Mouse (Mus musculus): ENCODE data around the gene Shc1. TPM values are rescaled to one million over a fixed set of nuclear protein-coding genes. Genes with fewer than 3 reads are reported as not detected.

Shc1 gene
- total RNA-seq, 2 experiments from 2014 or later = 12.6 to 14.5 TPM

DNA sequence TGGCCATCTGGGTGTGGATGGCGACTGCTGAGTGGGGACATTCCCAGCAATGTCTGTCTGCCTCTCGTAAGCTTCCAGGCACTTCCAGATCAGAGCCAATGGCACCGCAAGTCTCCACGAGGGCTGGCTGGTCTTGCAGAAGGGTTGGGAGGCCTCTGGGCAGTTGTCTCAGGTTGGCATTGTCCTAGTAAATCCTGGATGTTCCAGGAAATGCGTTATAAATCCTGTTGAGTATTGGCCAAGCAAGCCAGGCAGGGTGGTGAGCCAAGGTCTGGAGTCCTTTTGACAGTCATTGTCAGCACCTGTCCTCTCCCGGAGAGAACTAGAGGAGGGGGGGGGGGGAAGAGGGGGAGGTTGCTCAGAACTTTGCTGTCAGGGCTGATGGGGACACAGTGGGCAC, 60.8 kb downstream of the Shc1 start:
- intact Hi-C loops (cut with DNase I) = no loop called here
- no peak for DNase-seq (ENCODE audit: low spot score in 2 of 2)

Other genes with a start within 250 kb of the Shc1 start
- 10 to 100 TPM; 77.0 to 79.2 TPM for gene Scamp3, start 241.0 kb upstream of the Shc1 start, total RNA-seq (2021)
- 10 to 100 TPM; 73.5 to 77.2 TPM for gene Fam189b, start 235.3 kb upstream of the Shc1 start, total RNA-seq (2021)
- 10 to 100 TPM; 63.4 to 66.7 TPM for gene Gba, start 215.5 kb upstream of the Shc1 start, total RNA-seq (2021)
- 10 to 100 TPM; 23.5 to 27.0 TPM for gene Thbs3, start 203.3 kb upstream of the Shc1 start, total RNA-seq (2021)
- 100 to 1,000 TPM in 1 of 2 experiments, 10 to 100 TPM in 1; 96.9 to 107 TPM for gene Mtx1, start 191.4 kb upstream of the Shc1 start, total RNA-seq (2021)
- gene Muc1, start 189.4 kb upstream of the Shc1 start, total RNA-seq (2021) = 1 to 10 TPM in 1 of 2 experiments, under 1 TPM in 1; 0.42 to 1.0 TPM
- 10 to 100 TPM; 74.5 to 86.3 TPM for gene Krtcap2, start 172.5 kb upstream of the Shc1 start, total RNA-seq (2021)
- 100 to 1,000 TPM; 102 to 105 TPM for gene Trim46, start 172.1 kb upstream of the Shc1 start, total RNA-seq (2021)
- 10 to 100 TPM; 50.8 to 53.0 TPM for gene Dpm3, start 159.1 kb upstream of the Shc1 start, total RNA-seq (2021)
- gene Slc50a1, start 147.9 kb upstream of the Shc1 start, total RNA-seq (2021) = 10 to 100 TPM; 25.7 to 30.5 TPM
- 1 to 10 TPM; 4.0 to 5.9 TPM for gene Efna1, start 137.3 kb upstream of the Shc1 start, total RNA-seq (2021)
- gene Efna3, start 95.5 kb upstream of the Shc1 start, total RNA-seq (2021) = 10 to 100 TPM; 48.5 to 49.6 TPM
- under 1 TPM; 0.29 to 0.61 TPM for gene Efna4, start 80.4 kb upstream of the Shc1 start, total RNA-seq (2021)
- gene Adam15, start 68.4 kb upstream of the Shc1 start, total RNA-seq (2021) = 10 to 100 TPM; 95.0 TPM
- under 1 TPM; 0.34 to 0.35 TPM for gene Dcst2, start 56.5 kb upstream of the Shc1 start, total RNA-seq (2021)
- gene Dcst1, start 53.2 kb upstream of the Shc1 start, total RNA-seq (2021) = under 1 TPM in 1 of 2 experiments, not detected in 1; 0.23 TPM
- 1 to 10 TPM; 8.0 to 9.1 TPM for gene Zbtb7b, start 23.7 kb upstream of the Shc1 start, total RNA-seq (2021)
- gene Lenep, start 15.7 kb upstream of the Shc1 start, total RNA-seq (2021) = 1 to 10 TPM; 1.6 to 4.0 TPM
- 10 to 100 TPM; 30.6 to 31.4 TPM for gene Flad1, start 6.6 kb upstream of the Shc1 start, total RNA-seq (2021)
- gene Cks1b, start 60 bp upstream of the Shc1 start, total RNA-seq (2021) = 1 to 10 TPM; 3.5 to 4.0 TPM
- gene Pygo2, start 11.8 kb downstream of the Shc1 start, total RNA-seq (2021) = 10 to 100 TPM; 52.7 to 60.6 TPM
- gene Pbxip1, start 18.3 kb downstream of the Shc1 start, total RNA-seq (2021) = 10 to 100 TPM; 39.5 to 40.3 TPM
- 10 to 100 TPM; 33.6 to 36.8 TPM for gene Pmvk, start 36.1 kb downstream of the Shc1 start, total RNA-seq (2021)
- gene Kcnn3, start 101.7 kb downstream of the Shc1 start, total RNA-seq (2021) = 10 to 100 TPM; 21.7 to 22.3 TPM